Comparison of ENCODE assay signal across 8 mouse cellular contexts in genomic region chr14:26534757-26535479, GRCm38 (mm10). TPM values are rescaled to one million over a fixed set of nuclear protein-coding genes. Genes with fewer than 3 reads are reported as not detected.
DNase-seq lines count a peak whose midpoint lies in the region; ATAC-seq and TF ChIP-seq lines count a peak whose summit lies in the region.

TSS of gene Slmap (minus strand) at chr14:26534931.

- peak; percentile 99 for DNase-seq in ZHBTc4 (ENCODE audit: low read depth, low spot score)
- DNase-seq in gastrocnemius, adult 2 months = peak; percentile 99
- peak; percentile 100 for DNase-seq in hindbrain, postnatal 0 days (ENCODE audit: low spot score)
- DNase-seq in left cerebral cortex, adult 2 months (ENCODE audit: extremely low spot score in 1 of 2, low spot score in 2 of 2) = peak; percentile 98 to 99
- peak; percentile 99 to 100 for DNase-seq in right cerebral cortex, adult 2 months (ENCODE audit: low spot score in 2 of 2)
- DNase-seq in urinary bladder, postnatal 14 days (ENCODE audit: low spot score) = peak; percentile 100

- 14% methylated on average over 32 of the region's 33 CpGs for WGBS in hindbrain, postnatal 0 days

- no peaks in the 10 kb centered on the region for H3K9me3 ChIP-seq in hindbrain, postnatal 0 days (ENCODE audit: low read length)

- TF ChIP-seq CTCF in gastrocnemius, adult 2 months (IDR thresholded peaks at IDR 0.05) = no peak
- peak; percentile 10; the same call in 1 of the 2 replicates for TF ChIP-seq CTCF in hindbrain, postnatal 0 days (IDR thresholded peaks at IDR 0.05; ENCODE audit: low read depth)
- TF ChIP-seq CTCF in left cerebral cortex, adult 2 months (IDR thresholded peaks at IDR 0.05) = no peak

- peaks cover 22% of the 10 kb centered on the region for H3K4me1 ChIP-seq in hindbrain, postnatal 0 days (ENCODE audit: insufficient read depth, low read length)

- peak within 1 kb of the TSS; percentile 99 for H3K4me3 ChIP-seq in gastrocnemius, adult 2 months
- peak within 1 kb of the TSS; percentile 88 for H3K4me3 ChIP-seq in hindbrain, postnatal 0 days (ENCODE audit: low read length)
- peak within 1 kb of the TSS; percentile 98 for H3K4me3 ChIP-seq in left cerebral cortex, adult 2 months

- H3K27me3 ChIP-seq in hindbrain, postnatal 0 days (ENCODE audit: insufficient read depth, low read length) = no peaks in the 10 kb centered on the region

- peak within 1 kb of the TSS; percentile 97 for H3K27ac ChIP-seq in gastrocnemius, adult 2 months
- H3K27ac ChIP-seq in hindbrain, postnatal 0 days = peak within 1 kb of the TSS; percentile 88
- H3K27ac ChIP-seq in left cerebral cortex, adult 2 months = peak within 1 kb of the TSS; percentile 96

- peak within 1 kb of the TSS; percentile 84 for H3K9ac ChIP-seq in hindbrain, postnatal 0 days (replicated peaks; ENCODE audit: low read length)

- H3K36me3 ChIP-seq in hindbrain, postnatal 0 days (ENCODE audit: insufficient read depth, low read length) = no peaks in the 10 kb centered on the region

- peak within 1 kb of the TSS; percentile 95 for H3K4me2 ChIP-seq in hindbrain, postnatal 0 days (ENCODE audit: low read depth, low read length)

- intact Hi-C loops in gastrocnemius, adult 2 months (cut with DNase I) = loop anchor here (2.0 kb wide), 3 partner anchors 42 to 102 kb away; no protein-coding TSS in a partner anchor
- intact Hi-C loops in left cerebral cortex, adult 2 months (cut with DNase I) = loop anchor here (1.0 to 2.0 kb wide), 2 partner anchors 44 kb away; no protein-coding TSS in a partner anchor

- ATAC-seq in common myeloid progenitor, adult 5-6 weeks (replicated peaks; ENCODE audit: low read depth, poor library complexity, severe bottlenecking) = peak; percentile 96
- ATAC-seq in hindbrain, postnatal 0 days = peak; percentile 96
- peak; percentile 97 for ATAC-seq in megakaryocyte, adult 5-6 weeks (ENCODE audit: poor library complexity, severe bottlenecking)

RNA-seq across cellular contexts. Expression of gene Slmap, which starts in this region (rescaled TPM):
- total RNA-seq in common myeloid progenitor, adult 5-6 weeks (2017) = 82.0 and 97.4 TPM in 2 replicates
- total RNA-seq in gastrocnemius, adult 2 months (2021) = 100 to 1,000 TPM in 1 of 2 experiments, 10 to 100 TPM in 1; 65.4 to 115 TPM
- 16.1 and 17.1 TPM in 2 replicates for total RNA-seq in hindbrain, postnatal 0 days (2014; rRNA removed)
- polyA plus RNA-seq in hindbrain, postnatal 0 days (2015; fragmentation: Nextera tagmentation; extraction: Ambion mirVana) = 11.3 and 11.7 TPM in 2 replicates
- 100 to 1,000 TPM; 113 to 116 TPM for total RNA-seq in left cerebral cortex, adult 2 months (2021)
- total RNA-seq in megakaryocyte, adult 5-6 weeks (2015) = 66.9 and 76.8 TPM in 2 replicates
- total RNA-seq in megakaryocyte, adult 5-6 weeks (2017) = 68.6 and 71.2 TPM in 2 replicates

Comparison
In these comparisons a context has a peak if more than half of its experiments do, and no peak if none do; other contexts are left out.
1. Peak in every context shown above with its lines: DNase-seq, ATAC-seq, H3K4me3 ChIP-seq and H3K27ac ChIP-seq.